Mouse (Mus musculus) embryonic facial prominence, embryonic 14.5 days (tissue): ENCODE data around the gene Gatad1. TPM values are rescaled to one million over a fixed set of nuclear protein-coding genes. Genes with fewer than 3 reads are reported as not detected.

Experiments used
- ATAC-seq: fragments of 200-750 bp; cut with Nextera tagmentation; 2 replicates; pipeline ENCODE4 v1.8.0; 2017; ENCODE audit warnings: low read depth, moderate number of reproducible peaks, moderate TSS enrichment
- DNase-seq: peaks from one replicate; pipeline ENCODE4 v3.0.0-alpha.2; 2015; ENCODE audit warnings: low spot score
- H3K27ac ChIP-seq: fragments of 300-500 bp; sonication (generic); replicated peaks from 2 replicates; pipeline ENCODE4 v1.5.1; 2014; ENCODE audit warnings: low read depth, mild to moderate bottlenecking, low read length, moderate library complexity
- H3K27me3 ChIP-seq: fragments of 300-500 bp; sonication (generic); replicated peaks from 2 replicates; pipeline ENCODE4 v1.6.1; 2014; ENCODE audit warnings: low read length; ENCODE audit not compliant: control insufficient read depth, insufficient read depth
- H3K36me3 ChIP-seq: fragments of 300-500 bp; sonication (generic); 2 replicates; pipeline ENCODE4 v1.6.1; 2014; ENCODE audit warnings: low read length, mixed read lengths; ENCODE audit not compliant: control insufficient read depth, insufficient read depth
- H3K4me1 ChIP-seq: fragments of 300-500 bp; sonication (generic); 2 replicates; pipeline ENCODE4 v1.6.1; 2014; ENCODE audit warnings: antibody characterized with exemption, low read length; ENCODE audit not compliant: control insufficient read depth, insufficient read depth
- H3K4me2 ChIP-seq: fragments of 300-500 bp; sonication (generic); 2 replicates; pipeline ENCODE4 v1.6.1; 2014; ENCODE audit warnings: low read depth, mild to moderate bottlenecking, low read length, moderate library complexity, mixed read lengths
- H3K4me3 ChIP-seq: fragments of 300-500 bp; sonication (generic); 2 replicates; pipeline ENCODE4 v1.5.1; 2014; ENCODE audit warnings: low read depth, mild to moderate bottlenecking, low read length
- H3K9ac ChIP-seq: fragments of 300-500 bp; sonication (generic); 2 replicates; pipeline ENCODE4 v1.6.1; 2014; ENCODE audit warnings: low read depth, mild to moderate bottlenecking, low read length, moderate library complexity, mixed read lengths
- H3K9me3 ChIP-seq: fragments of 300-500 bp; sonication (generic); 2 replicates; pipeline ENCODE4 v1.6.1; 2016; ENCODE audit warnings: low read length; ENCODE audit not compliant: control insufficient read depth
- WGBS: fragments of 180-500 bp; shearing (Covaris S2); extraction: QIAGEN DNeasy Blood & Tissue Kit; methylation state at CpG from one replicate; pipeline ENCODE4 v1.1.7; 2014; 5-methylcytosine and 5-hydroxymethylcytosine counted together
- microRNA-seq: library from miRNA; unstranded; fragments of <30 nt; microRNA quantifications from one replicate; pipeline ENCODE4, GENCODE M21; 2016; ENCODE audit warnings: borderline number of aligned reads
- polyA plus RNA-seq: library from polyadenylated mRNA; unstranded; fragments of >200 nt; fragmentation: Nextera tagmentation; extraction: Ambion mirVana; gene quantifications from 2 replicates; pipeline ENCODE4 v1.2.1, GENCODE M21; 2014

The Gatad1 gene
- polyA plus RNA-seq, 1 experiment from 2014 or later = 65.2 TPM

DNA sequence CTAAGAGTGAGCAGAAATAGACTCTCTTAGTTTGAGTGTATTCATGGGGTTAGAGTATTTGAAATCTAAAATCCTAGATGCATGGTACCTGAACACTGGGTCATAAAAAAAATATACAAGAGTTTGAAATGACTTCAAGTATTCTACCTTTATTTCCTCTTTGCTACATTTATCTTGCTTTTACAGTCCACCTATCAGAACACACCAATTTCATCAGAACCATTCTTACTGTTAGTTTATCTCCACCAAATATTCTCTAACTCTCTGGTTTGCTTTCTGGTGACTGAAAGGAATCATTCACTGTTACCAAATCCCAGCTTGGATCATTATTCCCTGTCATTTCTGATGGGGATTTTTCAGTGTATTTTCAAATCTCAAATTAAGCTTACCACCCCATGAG, 59.8 kb downstream of the Gatad1 start:
- Histone ChIP-seq H3K27ac (no peak overlapping the region), H3K9ac (peak overlapping the region; percentile 75; the same call in 1 of the 2 replicates), H3K27me3 (no peaks in the 10 kb centered on the region), H3K9me3 (no peaks in the 10 kb centered on the region), H3K4me3 (peak overlapping the region; percentile 93), H3K4me2 (peak overlapping the region; percentile 80), H3K4me1 (peaks cover 4% of the 10 kb centered on the region; the same call in 1 of the 2 replicates), H3K36me3 (0 out of 2 replicates have a peak, but pooled peaks cover under 1% of the 10 kb centered on the region)
- ATAC-seq (no peak), DNase-seq (no peak)

- peak within 1 kb of the TSS; percentile 75 for H3K9ac ChIP-seq
- H3K4me1 ChIP-seq = peaks cover 4% of the 10 kb centered on the region; the same call in 1 of the 2 replicates
- H3K4me2 ChIP-seq = peak within 1 kb of the TSS; percentile 80
- H3K27me3 ChIP-seq = no peaks in the 10 kb centered on the region
- DNase-seq (peak; percentile 89), ATAC-seq (peak; percentile 88)
- H3K27ac ChIP-seq = 0 out of 2 replicates have a peak within 1 kb of the TSS, but pooled peaks have one; percentile 33
- H3K9me3 ChIP-seq = no peaks in the 10 kb centered on the region
- WGBS = under 1% methylated on average over 20 of the region's 31 CpGs
- peak within 1 kb of the TSS; percentile 93 for H3K4me3 ChIP-seq
- H3K36me3 ChIP-seq = 0 out of 2 replicates have a peak, but pooled peaks cover 8% of the 10 kb centered on the region
These were observed 60.6 kb downstream of the Gatad1 start, which contains the start of gene Rbm48 for GRCm38 (mm10) chr5:3596399-3596766. Rbm48 (minus strand) TSS chr5:3596585.

DNA sequence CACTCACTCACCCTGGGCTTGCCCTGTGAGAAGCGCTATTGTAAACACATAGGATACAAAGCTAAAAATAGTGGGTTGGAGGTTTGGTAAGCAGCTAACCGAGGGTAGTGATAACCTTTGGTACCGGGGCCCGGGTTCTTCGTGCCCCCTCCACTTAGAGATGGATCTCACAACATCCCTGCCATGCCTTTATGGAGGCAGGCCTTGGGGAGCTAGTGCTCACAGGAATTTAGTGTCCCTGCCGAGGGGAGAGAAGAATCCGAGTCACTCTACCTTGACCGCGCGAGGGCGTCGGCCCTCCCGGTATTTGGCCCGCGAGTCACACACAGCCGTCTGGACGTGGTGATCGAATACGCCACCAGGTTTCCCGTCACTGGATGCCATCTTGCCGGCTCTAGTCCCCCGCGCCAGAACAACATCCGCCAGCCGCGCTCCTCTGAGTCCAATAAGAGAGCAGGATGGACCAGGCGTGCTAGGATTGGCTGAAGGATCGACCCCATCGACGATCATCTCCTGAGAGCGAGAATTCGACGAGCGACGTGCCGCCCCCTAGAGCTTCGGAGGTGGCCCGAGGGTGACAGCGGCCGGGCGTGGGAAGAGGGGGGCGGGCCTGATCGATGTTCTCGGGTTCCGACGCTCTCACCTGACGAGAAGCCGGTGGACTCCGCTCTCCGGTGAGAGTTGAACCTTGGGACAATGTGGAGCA, 61.1 kb downstream of the Gatad1 start, which contains the start of gene Pex1:
Gene Pex1, plus strand, starts transcription at position 374 of the 706 bp plus-strand sequence.
- peak within 1 kb of the TSS; percentile 80 for H3K4me2 ChIP-seq
- H3K4me3 ChIP-seq = peak within 1 kb of the TSS; percentile 93
- 0 out of 2 replicates have a peak within 1 kb of the TSS, but pooled peaks have one; percentile 33 for H3K27ac ChIP-seq
- no peaks in the 10 kb centered on the region for H3K27me3 ChIP-seq
- WGBS = under 1% methylated on average over 31 of the region's 50 CpGs
- H3K4me1 ChIP-seq = peaks cover 4% of the 10 kb centered on the region; the same call in 1 of the 2 replicates
- no peaks in the 10 kb centered on the region for H3K9me3 ChIP-seq
- H3K36me3 ChIP-seq = peaks cover 14% of the 10 kb centered on the region; the same call in 1 of the 2 replicates
- DNase-seq = peak; percentile 98
- peak; percentile 99 for ATAC-seq
- H3K9ac ChIP-seq = peak within 1 kb of the TSS; percentile 75

Small RNAs within 50 kb of the gene (microRNA-seq; reads per million reads assigned to microRNA genes)
- gene Gm22926 (not detected), gene Gm26238 (not detected)

Other genes starting within 250 kb of the Gatad1 start
- gene Fam133b, start 113.4 kb downstream of the Gatad1 start, polyA plus RNA-seq = 24.4 and 27.2 TPM in 2 replicates
- 1.5 and 1.6 TPM in 2 replicates for gene 1700109H08Rik, start 85.6 kb downstream of the Gatad1 start, polyA plus RNA-seq
- 12.9 and 13.0 TPM in 2 replicates for gene Pex1, start 61.1 kb downstream of the Gatad1 start, polyA plus RNA-seq
- 11.4 TPM in 2 replicates for gene Rbm48, start 60.6 kb downstream of the Gatad1 start, polyA plus RNA-seq
- gene Tmbim7, start 6.0 kb downstream of the Gatad1 start, polyA plus RNA-seq = not detected in 2 replicates
- gene Ankib1, start 145.7 kb upstream of the Gatad1 start, polyA plus RNA-seq = 13.2 and 15.2 TPM in 2 replicates
- 34.4 and 38.3 TPM in 2 replicates for gene Krit1, start 146.0 kb upstream of the Gatad1 start, polyA plus RNA-seq
- gene Lrrd1, start 188.0 kb upstream of the Gatad1 start, polyA plus RNA-seq = 0.26 TPM in 1 of 2 replicates, not detected in the other
- 5.9 and 6.2 TPM in 2 replicates for gene Mterf1a, start 236.7 kb upstream of the Gatad1 start, polyA plus RNA-seq